Mouse (Mus musculus) erythroblast, embryonic 14.5 days (primary cell): ENCODE data around the gene Gipc1. TPM values are rescaled to one million over a fixed set of nuclear protein-coding genes. Genes with fewer than 3 reads are reported as not detected.

Source experiments
- H3K27me3 ChIP-seq: 2 replicates; pipeline ENCODE4 v1.6.1; 2012; ENCODE audit warnings: inconsistent platforms; ENCODE audit not compliant: control insufficient read depth
- H3K36me3 ChIP-seq: 2 replicates; pipeline ENCODE4 v1.6.1; 2012; ENCODE audit warnings: mild to moderate bottlenecking, inconsistent platforms; ENCODE audit not compliant: control insufficient read depth
- H3K4me1 ChIP-seq: 2 replicates; pipeline ENCODE4 v1.6.1; 2012; ENCODE audit warnings: inconsistent platforms; ENCODE audit not compliant: control insufficient read depth
- H3K4me3 ChIP-seq: replicated peaks from 2 replicates; pipeline ENCODE3; 2012; ENCODE audit warnings: moderate library complexity, mild to moderate bottlenecking, inconsistent platforms
- H3K9me3 ChIP-seq: 2 replicates; pipeline ENCODE4 v1.6.1; 2012; ENCODE audit warnings: low read length, inconsistent platforms, mixed read lengths; ENCODE audit not compliant: control insufficient read depth
- GATA1 ChIP-seq: IDR thresholded peaks from 2 replicates; pipeline ENCODE4 v1.6.1; 2012; ENCODE audit warnings: low read length, inconsistent platforms, mixed read lengths
- TAL1 ChIP-seq: IDR thresholded peaks from 3 replicates; pipeline ENCODE4 v1.6.1; 2012; ENCODE audit warnings: low read length, inconsistent platforms, mixed read lengths
- polyA plus RNA-seq: library from polyadenylated mRNA; stranded (reverse); fragments of >175 nt; gene quantifications from 2 replicates; pipeline ENCODE4 v1.2.3, GENCODE M21; 2012

Gipc1 gene
- polyA plus RNA-seq, 1 experiment = 10.0 TPM

DNA sequence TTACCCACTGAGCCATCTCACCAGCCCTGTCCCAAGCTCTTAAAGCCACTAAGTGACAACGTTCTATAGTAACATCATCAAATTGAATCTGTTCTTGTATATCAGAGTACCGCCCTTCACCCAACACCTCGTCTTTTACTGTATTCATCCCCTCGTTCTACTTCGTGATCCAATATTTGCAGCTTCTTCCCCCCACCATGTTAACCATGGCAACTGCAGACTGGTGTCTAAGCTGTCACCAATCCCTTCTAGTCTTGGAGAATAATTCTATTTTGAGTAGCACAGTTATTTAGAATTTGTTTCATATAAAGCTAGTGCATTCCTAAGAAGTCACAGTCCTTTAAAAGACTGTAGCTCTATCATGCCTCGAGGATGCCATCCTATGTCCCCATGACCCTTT lies 36.8 kb downstream of the Gipc1 start:
- TF ChIP-seq GATA1 (no peak), TAL1 (no peak)
- no peaks in the 10 kb centered on the region for H3K9me3 ChIP-seq
- H3K4me3 ChIP-seq = no peak overlapping the region
- no peaks in the 10 kb centered on the region for H3K27me3 ChIP-seq
- peaks cover 53% of the 10 kb centered on the region for H3K36me3 ChIP-seq
- H3K4me1 ChIP-seq = peaks cover 9% of the 10 kb centered on the region

DNA sequence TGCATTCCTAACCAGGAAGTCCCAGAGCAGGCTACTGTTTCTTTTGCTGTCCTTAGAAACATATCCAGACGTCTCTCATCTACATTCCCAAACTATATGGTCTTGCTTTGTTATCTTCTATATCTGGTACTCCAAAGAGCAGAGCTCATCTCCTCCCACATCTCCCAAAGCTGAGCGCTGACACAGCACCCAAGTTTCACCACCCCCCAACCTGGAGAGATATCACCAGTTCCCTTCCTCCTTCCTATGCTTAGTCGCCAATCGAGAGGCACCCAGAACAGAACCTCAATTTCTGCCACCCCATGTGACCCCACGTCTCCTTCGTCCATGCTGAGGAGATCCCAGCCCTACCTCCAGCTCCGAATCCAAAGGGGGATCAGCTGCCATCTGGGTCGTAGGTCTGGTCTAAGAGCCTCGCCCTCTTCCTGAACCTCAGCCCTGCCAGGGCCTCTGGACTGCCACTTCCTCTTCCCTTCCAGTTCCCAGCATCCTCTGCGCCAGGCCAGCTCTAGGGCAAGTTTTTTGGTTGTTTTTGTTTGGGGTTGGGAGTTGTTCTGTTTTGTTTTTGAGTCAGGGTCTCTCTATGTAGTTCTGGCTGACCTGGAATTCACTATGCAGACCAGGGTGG lies 41.2 kb downstream of the Gipc1 start:
- Histone ChIP-seq H3K4me1 (peaks cover 43% of the 10 kb centered on the region), H3K9me3 (no peaks in the 10 kb centered on the region), H3K36me3 (peaks cover 28% of the 10 kb centered on the region), H3K27me3 (no peaks in the 10 kb centered on the region), H3K4me3 (no peak overlapping the region)
- TF ChIP-seq TAL1 (no peak), GATA1 (no peak)

DNA sequence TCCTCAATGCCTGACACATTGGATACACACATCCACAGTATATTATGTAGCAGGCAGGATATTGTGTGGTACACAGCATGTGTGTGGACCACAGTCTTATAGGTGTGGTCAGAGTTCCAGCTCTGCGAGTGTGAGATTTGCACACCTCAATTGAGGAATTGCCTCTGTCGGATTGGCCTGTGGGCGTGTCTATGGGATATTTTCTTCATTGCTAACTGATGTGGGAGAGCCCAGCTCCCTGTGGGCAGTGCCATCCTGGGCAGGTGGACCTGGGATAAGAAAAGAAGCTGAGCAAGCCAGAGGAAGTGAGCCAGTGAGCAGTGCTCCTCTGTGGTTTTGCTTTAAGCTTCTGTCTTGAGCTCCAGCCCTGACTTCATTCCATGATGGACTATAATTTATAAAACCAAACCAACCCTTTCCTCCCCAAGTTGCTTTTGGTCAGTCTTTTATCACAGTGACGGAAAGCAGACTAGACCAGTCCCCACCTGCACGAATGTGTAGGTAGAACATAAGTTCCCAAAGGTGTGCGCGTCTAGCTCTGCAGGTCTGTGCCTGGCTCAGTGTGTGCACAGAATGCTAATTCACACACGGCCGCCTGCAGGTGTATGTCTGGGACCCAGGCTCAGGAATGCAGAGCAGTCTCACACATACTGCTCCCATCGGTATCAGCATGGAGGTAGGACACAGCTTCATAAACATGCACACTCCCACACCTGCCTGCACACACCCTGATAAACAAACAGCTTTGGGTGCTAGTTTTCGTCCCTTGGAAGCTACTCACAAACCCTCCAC lies 42.1 kb downstream of the Gipc1 start:
- Histone ChIP-seq H3K9me3 (no peaks in the 10 kb centered on the region), H3K4me3 (no peak overlapping the region), H3K27me3 (no peaks in the 10 kb centered on the region), H3K36me3 (peaks cover 26% of the 10 kb centered on the region), H3K4me1 (peaks cover 51% of the 10 kb centered on the region)
- no peak for TF ChIP-seq GATA1
- no peak for TF ChIP-seq TAL1

- peaks cover 24% of the 10 kb centered on the region for H3K36me3 ChIP-seq
- no peaks in the 10 kb centered on the region for H3K27me3 ChIP-seq
- no peaks in the 10 kb centered on the region for H3K9me3 ChIP-seq
- H3K4me1 ChIP-seq = peaks cover 52% of the 10 kb centered on the region
- TF ChIP-seq GATA1 (no peak), TAL1 (no peak)
- no peak overlapping the region for H3K4me3 ChIP-seq
Observed at GRCm38 (mm10) chr8:83695351-83696106, 43.1 kb downstream of the Gipc1 start.

DNA sequence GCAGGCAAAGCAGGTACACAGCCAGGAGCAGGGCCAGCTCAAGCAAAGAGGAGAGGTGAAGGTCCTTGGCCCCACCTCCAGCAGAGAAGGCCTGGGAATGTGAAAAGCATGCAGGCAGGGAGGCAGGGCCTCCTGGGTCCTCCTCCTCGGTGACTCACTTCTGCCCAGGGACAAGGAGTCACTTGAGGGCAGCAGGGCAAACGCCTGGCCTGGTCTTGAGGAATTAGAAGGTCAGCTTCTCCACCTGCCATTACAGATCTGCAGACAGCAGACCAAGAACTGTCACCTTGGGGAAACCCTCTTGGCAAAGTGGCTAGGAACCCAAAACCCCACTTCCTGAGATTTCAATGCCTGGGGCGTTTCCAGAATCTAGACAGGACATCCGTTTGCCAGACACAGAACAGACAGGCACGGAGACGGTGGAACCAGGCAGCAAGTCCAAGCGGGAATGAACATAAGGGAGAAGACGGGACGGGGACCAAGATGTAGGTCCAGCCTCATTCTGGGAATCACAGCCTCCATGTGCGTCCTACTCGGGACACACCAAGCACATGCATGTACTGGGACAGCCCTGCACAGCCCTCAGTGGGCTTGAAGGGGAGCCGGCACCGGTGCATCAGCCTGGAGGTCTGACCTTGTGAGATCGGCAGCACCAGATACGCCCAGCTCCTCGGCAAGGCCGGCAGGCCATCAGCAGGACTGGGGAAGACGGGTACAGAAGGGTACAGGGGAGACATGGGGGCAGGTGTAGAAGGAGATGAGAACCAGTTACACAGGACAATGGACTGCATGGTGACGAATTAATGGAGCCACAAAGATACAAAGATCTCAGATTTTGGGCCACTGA lies 45.1 kb downstream of the Gipc1 start:
- peaks cover 52% of the 10 kb centered on the region for H3K4me1 ChIP-seq
- peak overlapping the region; percentile 83 for H3K4me3 ChIP-seq
- H3K36me3 ChIP-seq = peaks cover 3% of the 10 kb centered on the region
- TF ChIP-seq TAL1 (no peak), GATA1 (no peak)
- H3K27me3 ChIP-seq = no peaks in the 10 kb centered on the region
- no peaks in the 10 kb centered on the region; the same call in 1 of the 2 replicates for H3K9me3 ChIP-seq

DNA sequence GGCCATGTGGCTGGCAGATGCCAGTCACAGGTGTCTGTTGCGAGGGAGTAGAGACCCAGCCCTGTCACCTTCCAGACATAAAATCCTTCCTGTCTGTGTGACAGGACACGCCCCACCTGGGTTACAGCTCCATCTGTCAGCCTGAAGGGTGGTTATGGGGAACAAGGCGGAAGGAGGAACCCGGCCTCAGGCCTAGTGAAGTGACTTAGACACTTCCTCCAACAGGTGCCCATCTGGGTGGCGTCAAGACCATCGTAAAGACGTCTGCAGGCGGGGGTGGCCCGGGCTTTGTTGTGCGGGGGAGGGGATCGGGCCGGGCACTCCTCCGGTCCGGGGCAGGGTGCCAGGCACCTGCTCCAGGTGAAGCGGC lies 45.8 kb downstream of the Gipc1 start:
- Histone ChIP-seq H3K27me3 (no peaks in the 10 kb centered on the region), H3K4me3 (peak overlapping the region; percentile 83), H3K36me3 (no peaks in the 10 kb centered on the region), H3K4me1 (peaks cover 52% of the 10 kb centered on the region), H3K9me3 (no peaks in the 10 kb centered on the region; the same call in 1 of the 2 replicates)
- TF ChIP-seq GATA1 (no peak), TAL1 (no peak)

- no peak for TF ChIP-seq TAL1
- no peak for TF ChIP-seq GATA1
- H3K4me1 ChIP-seq = peaks cover 49% of the 10 kb centered on the region
Observed at GRCm38 (mm10) chr8:83698661-83699453, 46.4 kb downstream of the Gipc1 start, which contains the start of gene Pkn1. Gene Pkn1, minus strand, starts transcription at chr8:83699179.

DNA sequence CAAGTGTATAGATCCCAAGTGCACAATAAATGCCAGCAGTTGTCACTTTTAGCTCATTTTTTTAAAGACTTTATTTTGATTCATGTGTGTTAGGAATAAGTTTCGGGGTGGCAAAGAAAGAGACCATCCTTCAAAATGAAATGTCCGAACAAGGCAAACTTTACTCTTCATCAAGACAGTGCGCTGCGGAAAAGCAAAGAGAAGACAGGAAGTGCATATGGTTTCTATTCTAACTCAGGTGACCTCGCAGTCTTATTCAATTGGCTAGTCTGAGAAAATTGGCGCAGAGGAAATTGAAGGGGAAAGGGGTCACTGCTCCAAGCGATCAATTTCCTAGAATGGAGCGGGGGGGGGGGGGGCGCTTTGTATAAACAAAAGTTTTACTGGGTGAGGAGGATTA lies 47.1 kb downstream of the Gipc1 start:
- H3K27me3 ChIP-seq = no peaks in the 10 kb centered on the region
- H3K4me1 ChIP-seq = peaks cover 42% of the 10 kb centered on the region
- TF ChIP-seq TAL1 (no peak), GATA1 (no peak)
- no peaks in the 10 kb centered on the region; the same call in 1 of the 2 replicates for H3K9me3 ChIP-seq
- no peaks in the 10 kb centered on the region for H3K36me3 ChIP-seq
- H3K4me3 ChIP-seq = peak overlapping the region; percentile 83

More at GRCm38 (mm10) chr8:83698661-83699453, 46.4 kb downstream of the Gipc1 start, which contains the start of gene Pkn1:
- Histone ChIP-seq H3K36me3 (no peaks in the 10 kb centered on the region), H3K27me3 (no peaks in the 10 kb centered on the region), H3K9me3 (no peaks in the 10 kb centered on the region; the same call in 1 of the 2 replicates), H3K4me3 (peak within 1 kb of the TSS; percentile 83)
